Comparison of ENCODE assay signal across 14 mouse cellular contexts in genomic region chr7:102333741-102334140, GRCm38 (mm10).
A peak's percentile ranks its signal among the peaks of the same experiment; 100 is the strongest.
DNase-seq lines count a peak whose midpoint lies in the region; ATAC-seq and TF ChIP-seq lines count a peak whose summit lies in the region.
"Had no signal": no experiment of that assay in that cellular context is flagged by ENCODE, and none has a peak within 500 bp of the region (broad histone marks: within the 10 kb centered on the region; RNA-seq: fewer than 3 reads in every experiment).

No protein-coding gene starts in this region.

- peak; percentile 12 for DNase-seq in NIH3T3 (ENCODE audit: low read depth)
- DNase-seq in heart, adult 9 months (ENCODE audit: low spot score in 2 of 2): peak; percentile 48 to 56
- DNase-seq in liver, adult 2 months (ENCODE audit: extremely low read depth, low read depth, low spot score): peak; percentile 44
- no peak for DNase-seq in retina, embryonic 14.5 days (ENCODE audit: low spot score)
- no peak for DNase-seq in layer of hippocampus, postnatal 14 days (ENCODE audit: low spot score in 2 of 2)
- DNase-seq: adrenal gland, postnatal 14 days; cerebellum, postnatal 25 days had no signal

- no peak for TF ChIP-seq CTCF in intestine, postnatal 0 days (IDR thresholded peaks at IDR 0.05; ENCODE audit: low read depth)
- TF ChIP-seq CTCF in liver, adult 2 months (IDR thresholded peaks at IDR 0.05; ENCODE audit: low read depth, low read length): no peak

- H3K4me1 ChIP-seq in intestine, embryonic 16.5 days (ENCODE audit: control insufficient read depth, insufficient read depth, low read length): no peaks in the 10 kb centered on the region
- H3K4me1 ChIP-seq in intestine, postnatal 0 days (replicated peaks; ENCODE audit: control insufficient read depth, insufficient read depth, low read length): no peaks in the 10 kb centered on the region
- H3K4me1 ChIP-seq in liver, adult 2 months (ENCODE audit: control insufficient read depth, insufficient read depth, low read length): peaks cover 6% of the 10 kb centered on the region
- H3K4me1 ChIP-seq in midbrain, embryonic 13.5 days (replicated peaks): no peaks in the 10 kb centered on the region
- H3K4me1 ChIP-seq: embryonic facial prominence, embryonic 13.5 days; forebrain, embryonic 13.5 days; liver, embryonic 15.5 days had no signal

- no peaks in the 10 kb centered on the region for H3K9me3 ChIP-seq in intestine, embryonic 16.5 days (ENCODE audit: control insufficient read depth, low read length)
- H3K9me3 ChIP-seq in intestine, postnatal 0 days (ENCODE audit: control insufficient read depth): no peaks in the 10 kb centered on the region
- no peaks in the 10 kb centered on the region for H3K9me3 ChIP-seq in midbrain, embryonic 13.5 days
- H3K9me3 ChIP-seq: embryonic facial prominence, embryonic 13.5 days; forebrain, embryonic 13.5 days; liver, embryonic 15.5 days had no signal

- H3K4me3 ChIP-seq in intestine, embryonic 16.5 days (ENCODE audit: low read length): no peak overlapping the region
- no peak overlapping the region for H3K4me3 ChIP-seq in intestine, postnatal 0 days (ENCODE audit: low read depth, low read length)
- H3K4me3 ChIP-seq in liver, adult 2 months (ENCODE audit: insufficient read depth, low read depth, low read length): no peak overlapping the region
- H3K4me3 ChIP-seq in midbrain, embryonic 13.5 days (replicated peaks): no peak overlapping the region
- H3K4me3 ChIP-seq: embryonic facial prominence, embryonic 13.5 days; forebrain, embryonic 13.5 days; liver, embryonic 15.5 days; myocyte had no signal

- TF ChIP-seq POLR2A in liver, adult 2 months (IDR thresholded peaks at IDR 0.05; ENCODE audit: extremely low read depth, insufficient read depth, low read length): no peak

- no peak overlapping the region for H3K4me2 ChIP-seq in intestine, embryonic 16.5 days (ENCODE audit: low read depth, low read length)
- no peak overlapping the region for H3K4me2 ChIP-seq in intestine, postnatal 0 days (replicated peaks; ENCODE audit: low read depth)
- no peak overlapping the region for H3K4me2 ChIP-seq in midbrain, embryonic 13.5 days (replicated peaks)
- H3K4me2 ChIP-seq: embryonic facial prominence, embryonic 13.5 days; forebrain, embryonic 13.5 days; liver, embryonic 15.5 days had no signal

- no peak overlapping the region for H3K27ac ChIP-seq in intestine, embryonic 16.5 days (ENCODE audit: low read length)
- H3K27ac ChIP-seq in intestine, postnatal 0 days (ENCODE audit: low read depth, low read length): no peak overlapping the region
- H3K27ac ChIP-seq in liver, adult 2 months (replicated peaks; ENCODE audit: insufficient read depth, low read depth, low read length): no peak overlapping the region
- H3K27ac ChIP-seq in midbrain, embryonic 13.5 days: no peak overlapping the region
- H3K27ac ChIP-seq: embryonic facial prominence, embryonic 13.5 days; forebrain, embryonic 13.5 days; liver, embryonic 15.5 days had no signal

- no peaks in the 10 kb centered on the region; the same call in 1 of the 2 replicates for H3K79me2 ChIP-seq in liver, adult 2 months (ENCODE audit: control insufficient read depth, insufficient read depth, low read length)

- H3K9ac ChIP-seq in intestine, embryonic 16.5 days (ENCODE audit: low read depth, low read length): no peak overlapping the region
- H3K9ac ChIP-seq in intestine, postnatal 0 days (ENCODE audit: low read depth, low read length): no peak overlapping the region
- H3K9ac ChIP-seq in liver, adult 2 months (ENCODE audit: low read depth, low read length): no peak overlapping the region
- no peak overlapping the region for H3K9ac ChIP-seq in midbrain, embryonic 13.5 days (replicated peaks)
- H3K9ac ChIP-seq: embryonic facial prominence, embryonic 13.5 days; forebrain, embryonic 13.5 days; liver, embryonic 15.5 days had no signal

- H3K36me3 ChIP-seq in intestine, embryonic 16.5 days (ENCODE audit: control insufficient read depth, insufficient read depth, low read length): no peaks in the 10 kb centered on the region
- no peaks in the 10 kb centered on the region for H3K36me3 ChIP-seq in intestine, postnatal 0 days (ENCODE audit: control insufficient read depth, insufficient read depth)
- H3K36me3 ChIP-seq in liver, adult 2 months (ENCODE audit: control insufficient read depth, insufficient read depth, low read length): no peaks in the 10 kb centered on the region
- no peaks in the 10 kb centered on the region for H3K36me3 ChIP-seq in midbrain, embryonic 13.5 days
- H3K36me3 ChIP-seq: embryonic facial prominence, embryonic 13.5 days; liver, embryonic 15.5 days had no signal

- WGBS in intestine, embryonic 16.5 days: 49% methylated on average over 4 of the region's 4 CpGs
- 41% methylated on average over 4 of the region's 4 CpGs for WGBS in intestine, postnatal 0 days
- WGBS in liver, adult 2 months: 74% methylated on average over 4 of the region's 4 CpGs
- 91% methylated on average over 4 of the region's 4 CpGs for WGBS in midbrain, embryonic 13.5 days

- peak; percentile 46; the same call in 1 of the 2 replicates for ATAC-seq in intestine, embryonic 16.5 days
- ATAC-seq in intestine, postnatal 0 days: no peak
- ATAC-seq in midbrain, embryonic 13.5 days: no peak
- ATAC-seq: forebrain, embryonic 13.5 days had no signal

- H3K27me3 ChIP-seq in intestine, embryonic 16.5 days (replicated peaks; ENCODE audit: control insufficient read depth, insufficient read depth, low read length): no peaks in the 10 kb centered on the region
- H3K27me3 ChIP-seq in intestine, postnatal 0 days (replicated peaks; ENCODE audit: control insufficient read depth, insufficient read depth, low read length): no peaks in the 10 kb centered on the region
- H3K27me3 ChIP-seq in liver, adult 2 months (ENCODE audit: control insufficient read depth, insufficient read depth, low read length): no peaks in the 10 kb centered on the region
- H3K27me3 ChIP-seq in midbrain, embryonic 13.5 days: no peaks in the 10 kb centered on the region
- H3K27me3 ChIP-seq: embryonic facial prominence, embryonic 13.5 days; forebrain, embryonic 13.5 days; liver, embryonic 15.5 days had no signal

Comparison
In these comparisons a context has a peak if more than half of its experiments do, and no peak if none do; other contexts are left out.
1. DNase-seq: peak in NIH3T3 (single experiment), heart, adult 9 months (2 of 2) and liver, adult 2 months (single experiment); none in retina, embryonic 14.5 days (single experiment) and layer of hippocampus, postnatal 14 days (0 of 2).